Mouse (Mus musculus) mature B cell (primary cell): ENCODE measurements around the gene Psd4.

Experiments
- in situ Hi-C: fragments of 300-500 bp; cut with MboI; formaldehyde crosslinking; loops from 2 replicates; pipeline ENCODE4 v1.14.3; 2019

Psd4 gene

DNA sequence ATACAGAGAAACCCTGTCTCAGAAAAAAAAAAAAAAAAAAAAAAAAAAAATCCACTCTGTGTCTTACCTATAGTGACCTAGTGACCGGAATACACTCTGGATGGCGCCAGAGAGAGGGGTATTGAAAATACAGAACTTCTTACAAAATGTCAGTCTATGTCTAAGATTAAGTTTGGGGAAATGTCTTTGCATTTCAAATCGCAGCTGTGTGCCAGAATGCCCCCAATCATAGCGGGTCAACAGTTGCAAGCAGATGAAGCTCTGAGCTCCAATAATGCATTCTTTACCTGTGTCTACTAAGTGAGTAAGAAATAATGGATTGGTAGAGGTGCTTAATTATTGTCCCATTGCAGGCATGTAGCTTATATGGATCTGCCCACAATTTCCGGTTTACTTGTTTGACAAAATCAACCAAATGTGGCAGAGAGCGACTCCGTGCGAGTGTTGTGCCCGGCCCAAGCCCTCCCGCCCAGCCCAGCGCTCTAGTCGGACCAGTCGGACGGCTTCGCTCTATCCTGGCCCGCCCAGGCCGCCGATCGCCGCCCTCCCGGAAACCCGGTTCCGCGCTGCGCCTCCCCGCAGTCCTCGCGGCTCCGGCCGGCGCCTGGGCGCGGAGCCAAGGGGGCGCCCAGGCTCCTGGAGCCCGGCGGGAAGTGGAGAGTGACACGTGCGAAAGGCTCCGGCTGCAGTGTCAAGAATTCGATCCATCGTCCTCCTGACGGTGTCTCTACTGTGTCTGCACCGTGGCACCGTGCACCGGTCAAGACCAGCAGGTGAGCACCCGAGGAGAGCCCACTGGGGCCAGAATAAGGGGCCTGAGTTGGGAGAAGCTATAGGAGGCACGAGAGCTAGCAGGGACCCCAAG, at the start of gene Psd4:
Psd4 (plus strand) TSS at position 551 of the 865 bp plus-strand sequence.
- in situ Hi-C loops = no loop called here

DNA sequence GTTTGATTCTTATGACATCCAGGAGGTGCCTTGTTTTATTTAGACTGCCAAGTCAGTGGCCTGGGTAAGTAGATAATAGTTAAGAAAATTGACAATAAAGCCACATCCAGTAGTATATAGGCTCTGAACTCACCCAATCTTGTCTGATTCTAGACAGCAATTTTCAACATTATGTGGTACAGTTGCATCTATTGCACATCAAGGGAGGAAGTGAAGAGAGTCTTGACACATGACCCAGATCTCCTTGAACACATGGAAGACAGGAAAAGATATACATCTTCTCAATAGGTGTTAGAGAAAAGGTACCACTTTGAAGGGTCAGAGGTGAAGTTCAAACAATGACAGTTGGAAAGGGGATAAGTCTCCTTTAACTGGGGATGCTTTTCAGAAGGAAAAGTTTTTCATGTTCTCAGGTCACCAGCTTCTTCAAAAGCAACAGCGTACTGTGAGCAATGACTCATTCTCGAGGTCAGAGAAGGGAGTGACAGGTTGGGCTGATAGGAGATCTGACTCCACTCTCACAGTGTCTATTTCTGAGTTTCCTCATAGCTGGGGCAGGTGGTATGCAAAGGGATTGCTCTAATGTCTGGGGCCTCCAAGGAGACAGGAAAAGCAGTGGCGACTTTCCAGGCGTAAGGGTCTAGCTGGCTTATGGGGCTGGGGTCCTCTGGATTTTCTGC, 49.3 kb upstream of the Psd4 start:
- in situ Hi-C loops = no loop called here

DNA sequence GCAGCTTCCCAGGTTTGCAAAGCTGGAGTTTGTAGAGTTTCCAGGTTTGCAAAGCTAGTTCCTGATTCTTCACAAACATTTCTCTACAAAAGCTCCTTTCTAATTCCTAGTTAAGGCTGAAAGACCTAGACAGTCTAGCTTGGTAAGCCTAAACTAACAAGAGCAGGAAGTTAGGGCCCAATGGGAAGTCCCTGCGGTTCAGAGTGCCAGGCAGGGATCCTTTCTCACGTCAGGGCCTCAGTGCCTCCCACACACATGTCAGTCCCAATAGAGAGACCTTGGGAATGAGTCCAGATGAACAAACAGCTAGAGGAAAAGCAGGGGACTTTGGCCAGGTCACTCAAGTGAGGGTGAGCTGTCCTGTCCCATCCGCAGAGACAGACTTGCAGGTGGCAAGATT, 32.0 kb upstream of the Psd4 start:
- in situ Hi-C loops = no loop called here

DNA sequence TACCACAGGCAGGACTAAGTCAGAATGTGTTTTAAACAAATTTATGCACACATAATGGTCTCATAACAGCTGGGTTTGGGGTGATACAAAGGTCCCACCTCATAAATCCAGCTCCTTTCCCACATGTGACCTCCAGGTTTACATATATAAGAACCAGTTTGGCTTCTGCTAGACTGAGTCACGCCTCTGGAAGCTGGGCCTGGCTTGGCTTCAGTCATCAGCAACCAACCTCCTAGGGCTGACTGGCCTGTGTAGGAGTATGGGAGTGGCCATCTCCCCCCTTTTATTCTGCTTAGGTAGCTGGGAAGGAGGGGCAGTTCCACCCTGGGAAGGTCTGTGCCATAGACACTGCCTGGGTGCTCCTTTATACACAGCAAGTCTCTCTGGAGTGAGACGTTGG, 30.8 kb upstream of the Psd4 start, which contains the start of gene Il1rn:
Il1rn (plus strand) TSS at position 309 of the 400 bp plus-strand sequence.
- in situ Hi-C loops = no loop called here

DNA sequence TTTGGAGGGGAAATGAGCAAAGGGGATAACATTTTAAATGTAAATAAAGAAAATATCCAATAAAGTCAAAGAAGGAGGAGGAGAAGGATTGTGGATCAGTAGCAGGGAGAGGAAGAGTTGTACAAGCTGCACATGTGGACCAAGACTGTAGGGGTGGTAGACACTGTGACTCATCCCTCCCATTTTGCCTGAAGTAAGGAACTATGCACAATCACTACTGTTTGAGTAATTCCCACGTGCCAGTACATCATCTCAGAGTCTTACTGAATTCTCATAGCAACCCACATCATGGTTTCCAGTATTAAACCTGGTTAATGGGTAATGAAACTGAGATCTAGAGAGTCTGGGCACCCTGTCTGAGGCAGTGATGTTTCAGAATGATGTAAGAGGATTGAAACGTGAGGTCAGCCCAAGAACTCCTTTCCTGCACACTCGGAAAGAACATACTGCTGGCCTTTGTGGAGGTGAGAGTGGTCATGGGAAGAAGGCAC, 25.9 kb upstream of the Psd4 start:
- in situ Hi-C loops = no loop called here

DNA sequence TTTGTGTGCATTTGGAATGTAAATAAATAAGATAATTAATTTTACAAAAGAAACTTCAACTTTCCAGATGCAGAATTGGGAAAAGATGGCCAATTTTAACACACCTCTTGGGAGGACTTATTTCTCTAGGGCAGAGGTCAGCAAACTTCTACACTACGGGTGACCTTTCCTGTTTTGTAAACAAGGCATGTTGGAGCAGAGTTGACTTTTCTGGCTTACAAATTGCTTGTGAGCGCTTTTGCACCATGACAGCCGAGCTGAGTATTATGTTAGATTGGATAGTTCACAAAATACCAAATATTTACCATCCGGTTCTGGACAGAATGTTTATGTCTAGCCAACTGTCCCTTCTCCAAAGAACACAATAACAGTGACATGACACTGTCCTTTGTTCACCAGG, 22.8 kb upstream of the Psd4 start:
- in situ Hi-C loops = no loop called here

DNA sequence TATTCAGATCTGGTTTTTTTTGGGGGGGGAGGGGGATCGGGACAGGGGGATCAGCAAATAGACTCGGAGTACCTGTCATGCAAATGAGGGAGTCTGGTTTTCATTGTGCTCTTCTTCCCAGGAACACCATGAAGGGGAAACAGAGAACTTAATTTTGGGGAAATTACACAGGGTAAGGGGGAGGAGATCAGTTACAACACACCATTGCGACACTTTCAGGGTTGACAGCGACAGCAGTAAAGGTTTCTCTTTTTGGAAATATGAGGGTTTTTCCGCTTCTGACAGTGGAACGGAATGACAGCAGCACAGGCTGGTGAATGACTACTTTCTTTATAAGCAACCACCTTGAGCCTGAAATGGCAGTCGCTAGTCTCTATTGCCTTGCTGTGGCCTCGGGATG, 22.3 kb upstream of the Psd4 start:
- in situ Hi-C loops = no loop called here

DNA sequence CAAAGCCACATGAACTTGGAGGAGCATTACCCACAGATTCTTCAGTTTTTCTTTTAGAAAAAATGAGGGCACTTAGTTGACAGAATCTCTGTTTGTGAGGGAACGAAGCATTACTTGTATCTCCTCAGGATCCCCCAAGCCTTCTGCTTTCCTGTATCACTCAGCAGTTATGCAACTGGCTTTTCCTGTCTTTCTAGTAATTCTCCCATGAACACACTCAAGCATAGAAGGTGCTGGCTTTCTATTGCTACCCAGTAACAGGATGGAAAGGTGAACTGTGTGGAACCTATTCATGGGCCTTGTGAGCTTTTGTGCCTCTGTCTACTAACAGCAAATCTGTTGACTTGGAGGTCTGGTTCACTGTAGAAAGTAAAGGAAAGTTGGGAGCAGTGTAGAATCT, 19.5 kb upstream of the Psd4 start:
- in situ Hi-C loops = no loop called here

DNA sequence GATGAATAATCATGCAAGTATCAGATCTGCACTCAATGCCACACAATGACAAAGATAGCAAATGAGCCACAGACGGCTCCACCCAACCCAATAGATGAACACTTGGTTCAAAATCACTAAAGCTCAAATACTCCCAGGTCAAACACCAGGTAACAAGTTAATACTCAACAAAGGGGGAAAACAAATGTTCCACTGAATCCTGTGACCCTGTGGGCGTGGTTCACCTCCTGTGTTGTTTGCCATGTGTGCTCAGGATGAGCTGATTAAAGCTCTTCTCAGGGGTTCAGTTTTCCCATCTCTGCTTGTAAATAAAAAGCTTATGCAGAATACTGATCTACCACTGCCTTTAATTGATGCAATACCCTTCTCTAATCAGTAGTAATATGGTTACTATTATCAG, 16.2 kb upstream of the Psd4 start:
- in situ Hi-C loops = no loop called here

DNA sequence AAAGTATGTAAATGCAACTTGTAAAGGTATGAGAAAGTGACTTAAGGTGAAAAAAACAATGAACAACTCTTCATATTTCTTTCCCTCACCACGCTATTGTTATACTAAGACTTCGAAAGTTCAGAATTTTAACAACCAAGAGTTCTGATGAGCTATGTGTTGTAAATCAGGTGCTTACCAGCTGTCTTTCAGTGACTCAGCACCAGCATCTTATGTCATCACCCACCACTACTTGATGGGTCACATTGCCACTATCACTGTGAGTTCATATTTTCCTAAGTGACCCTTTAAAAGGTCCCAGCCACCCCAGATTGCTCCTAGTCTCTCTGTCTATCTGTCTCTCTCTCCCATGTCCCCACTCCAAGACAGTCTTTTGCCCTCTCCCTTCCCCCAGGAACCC, 14.3 kb upstream of the Psd4 start:
- in situ Hi-C loops = no loop called here

DNA sequence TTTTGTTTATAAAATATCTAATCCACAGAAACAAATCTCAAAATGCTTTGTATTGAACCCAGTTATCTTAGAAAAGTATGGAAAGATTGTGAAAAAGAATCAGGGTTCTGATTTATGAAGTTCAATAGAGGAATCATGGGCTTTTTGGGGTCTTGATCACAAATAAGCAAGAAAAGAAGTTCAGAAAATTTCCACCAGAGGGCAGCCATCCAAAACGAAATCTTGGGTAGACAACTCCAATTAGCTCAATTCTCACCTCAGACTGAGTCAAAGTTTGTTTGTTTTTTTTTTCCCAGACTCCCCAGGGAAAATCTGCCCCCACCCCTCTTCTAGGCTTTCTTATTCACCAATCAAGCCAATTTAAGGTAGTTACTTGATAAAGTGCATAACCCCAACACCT, 9.7 kb upstream of the Psd4 start:
- in situ Hi-C loops = no loop called here

DNA sequence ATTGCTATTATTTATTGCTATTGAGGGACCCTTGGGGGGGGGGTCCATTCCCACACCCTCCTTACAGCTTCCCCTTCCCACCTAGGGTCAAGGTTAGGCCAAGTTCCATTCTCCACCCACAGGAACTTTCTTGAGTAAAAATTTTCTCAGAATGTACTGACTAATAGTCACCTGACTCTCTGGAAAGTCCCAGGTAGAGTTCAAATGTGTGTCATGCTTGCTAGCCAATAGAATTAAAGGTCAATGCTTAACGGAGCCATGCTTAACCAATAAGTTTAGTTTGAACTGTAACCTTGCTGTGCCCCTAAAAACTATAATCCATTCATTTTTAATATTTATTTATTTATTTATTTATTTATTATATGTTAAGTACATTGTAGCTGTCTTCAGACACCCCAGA, 8.0 kb upstream of the Psd4 start:
- in situ Hi-C loops = no loop called here

DNA sequence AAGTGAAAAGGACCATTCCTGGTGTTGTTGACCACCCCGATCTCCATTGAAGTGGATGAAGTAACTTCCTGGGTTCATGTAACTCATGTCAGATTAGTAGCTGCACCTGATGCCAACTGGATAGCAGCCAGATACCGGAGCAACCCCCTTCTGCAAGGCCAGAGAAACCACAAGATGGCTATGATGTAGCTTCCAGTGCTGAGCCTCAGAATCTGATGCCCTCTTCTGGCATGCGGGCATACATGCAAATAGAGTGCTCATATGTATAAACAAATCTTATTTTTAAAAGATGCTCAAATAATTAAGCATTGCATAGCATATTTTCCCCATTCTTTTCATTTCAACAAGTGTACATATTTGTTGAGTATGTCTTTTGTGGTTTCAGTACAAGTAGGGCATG, 3.6 kb upstream of the Psd4 start:
- in situ Hi-C loops = no loop called here

DNA sequence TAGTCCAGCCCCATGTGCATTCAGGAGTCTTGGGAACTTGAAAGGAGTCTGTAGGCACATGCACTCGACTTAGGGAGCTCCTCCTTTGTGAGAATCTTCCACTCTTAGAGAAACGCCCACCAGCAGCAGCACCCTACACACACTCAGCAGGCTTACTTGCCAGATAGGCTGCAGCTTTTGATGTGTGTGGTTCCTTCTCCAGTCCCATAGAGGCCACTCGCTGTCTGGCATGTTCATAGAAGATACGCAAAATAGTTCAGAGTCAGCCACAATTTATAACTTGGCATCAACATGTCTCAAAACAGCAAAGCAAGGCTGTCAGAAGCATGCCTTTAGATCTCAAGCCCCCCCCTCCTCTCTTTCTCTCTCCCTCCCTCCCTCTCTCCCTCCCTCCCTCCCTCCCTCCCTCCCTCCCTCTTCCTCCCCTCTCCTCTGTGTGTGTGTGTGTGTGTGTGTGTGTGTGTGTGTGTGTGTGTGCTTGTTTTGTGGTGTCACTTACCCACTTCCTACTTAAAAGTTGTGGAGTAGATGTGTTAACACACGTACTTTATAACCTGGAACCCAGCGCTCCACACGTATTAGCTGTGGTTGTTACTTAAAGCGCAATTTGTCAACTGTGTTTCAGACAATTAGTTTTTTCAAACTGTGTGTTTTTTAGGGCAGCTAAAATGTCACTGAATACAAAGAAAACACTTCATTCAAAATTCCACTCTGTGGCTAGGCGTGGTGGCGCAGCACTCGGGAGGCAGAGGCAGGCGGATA, 985 bp upstream of the Psd4 start:
- in situ Hi-C loops = no loop called here

DNA sequence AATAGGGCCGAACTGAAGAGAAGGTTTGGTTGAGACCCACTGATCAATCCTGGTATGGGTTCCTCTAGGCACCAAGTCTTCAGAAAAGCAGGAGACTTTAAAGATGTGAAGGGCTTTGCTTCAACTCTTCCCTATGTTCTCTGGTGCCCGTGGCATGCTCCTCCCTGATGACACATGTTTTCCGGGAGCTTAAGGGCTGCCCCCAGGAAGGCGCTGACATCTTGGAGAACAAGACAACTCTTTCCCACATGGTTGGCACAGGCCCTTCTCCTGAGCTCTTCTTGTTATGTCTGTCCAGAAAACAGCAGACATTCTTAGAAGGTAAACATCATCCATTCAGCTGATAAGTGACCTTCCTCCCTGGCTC, 498 bp downstream of the Psd4 start:
- in situ Hi-C loops = no loop called here

DNA sequence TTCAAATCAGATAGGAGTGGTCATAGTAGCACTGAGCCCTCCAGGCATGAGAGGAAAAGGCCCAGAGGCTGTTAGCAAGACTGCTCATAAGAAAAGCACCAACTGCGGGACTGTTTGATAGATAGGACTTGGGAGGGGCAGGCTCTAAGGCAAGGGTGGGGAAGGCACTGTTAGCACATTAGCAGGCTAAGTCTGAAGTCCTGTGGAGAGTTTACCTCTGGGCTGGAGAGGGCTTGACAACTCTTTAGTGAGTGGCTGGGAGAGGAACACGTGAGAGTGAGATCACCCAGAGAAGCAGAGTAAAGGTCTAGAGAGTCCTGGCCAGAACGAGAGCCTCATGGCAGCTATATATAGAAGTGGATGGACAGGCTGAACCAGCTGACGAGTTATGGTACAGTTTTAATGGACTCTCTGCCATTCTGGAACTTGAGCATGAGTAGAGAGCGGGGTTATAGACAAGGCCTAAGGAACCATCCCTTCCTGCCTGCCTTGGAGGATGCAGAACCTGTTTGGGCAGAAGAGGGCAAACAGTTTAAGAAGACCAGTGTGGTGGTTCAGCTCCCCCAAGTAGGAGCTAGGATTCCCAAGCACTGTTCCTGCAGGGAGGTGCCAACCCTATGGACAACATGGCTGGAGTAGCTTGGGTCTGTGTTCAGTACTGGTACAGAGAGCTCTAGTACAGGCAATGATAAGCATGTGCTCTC, 11.5 kb downstream of the Psd4 start:
- in situ Hi-C loops = no loop called here

DNA sequence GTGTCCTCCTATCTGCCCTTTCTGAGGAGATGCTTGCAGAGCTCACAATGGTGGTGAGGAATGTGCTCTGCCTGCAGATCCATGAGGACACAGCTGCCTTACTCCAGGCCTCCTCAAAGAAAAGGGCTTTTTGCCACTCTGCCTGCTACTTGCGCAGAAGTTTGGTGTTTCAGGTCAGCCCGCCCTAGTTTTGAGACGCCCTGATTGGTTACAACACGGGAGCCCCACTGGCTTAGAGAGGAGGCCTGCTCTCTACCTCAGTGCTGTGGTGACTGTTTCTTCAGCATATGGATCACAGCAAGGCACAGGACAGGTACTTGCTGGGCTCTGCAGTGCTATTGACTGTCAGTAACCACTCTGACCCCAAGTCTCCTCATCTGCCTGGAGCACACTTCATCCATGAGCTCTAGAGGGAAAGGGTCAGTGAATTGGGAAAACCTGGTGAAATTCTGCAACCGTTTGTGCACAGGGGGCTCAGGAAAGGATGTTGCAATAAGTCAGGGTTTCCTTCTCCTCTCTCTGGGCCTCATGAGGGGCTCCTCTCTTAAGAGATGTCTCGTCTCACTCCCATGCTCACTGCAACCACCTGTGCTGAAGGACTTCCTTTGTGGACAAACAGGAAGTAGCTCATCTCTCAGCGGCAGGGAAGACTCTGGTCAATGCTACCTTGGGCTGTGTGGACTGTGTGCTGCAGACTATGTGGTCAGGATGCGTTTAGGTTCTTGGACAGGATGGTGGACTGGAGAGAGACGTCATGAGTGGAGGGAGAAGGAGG, 15.3 kb downstream of the Psd4 start:
- in situ Hi-C loops = no loop called here

DNA sequence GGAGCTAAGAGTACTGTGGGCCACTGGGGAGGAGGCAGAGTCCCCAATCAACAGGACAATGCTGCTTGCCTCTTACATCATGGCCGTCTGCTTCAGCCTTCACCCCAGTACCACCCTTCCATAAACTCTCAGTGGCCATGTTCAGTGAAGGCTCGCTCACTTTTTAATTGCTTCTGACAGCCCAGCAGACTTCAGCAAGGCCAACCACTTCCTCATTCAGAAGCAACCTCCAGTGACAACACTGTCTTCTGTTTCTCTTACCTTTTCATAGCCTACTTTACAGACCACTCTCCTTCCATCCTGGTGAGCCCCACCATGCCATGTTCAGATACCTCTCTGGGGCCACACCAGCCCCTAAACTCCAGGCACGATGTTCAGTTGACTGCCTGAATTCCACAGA, 16.3 kb downstream of the Psd4 start:
- in situ Hi-C loops = no loop called here

DNA sequence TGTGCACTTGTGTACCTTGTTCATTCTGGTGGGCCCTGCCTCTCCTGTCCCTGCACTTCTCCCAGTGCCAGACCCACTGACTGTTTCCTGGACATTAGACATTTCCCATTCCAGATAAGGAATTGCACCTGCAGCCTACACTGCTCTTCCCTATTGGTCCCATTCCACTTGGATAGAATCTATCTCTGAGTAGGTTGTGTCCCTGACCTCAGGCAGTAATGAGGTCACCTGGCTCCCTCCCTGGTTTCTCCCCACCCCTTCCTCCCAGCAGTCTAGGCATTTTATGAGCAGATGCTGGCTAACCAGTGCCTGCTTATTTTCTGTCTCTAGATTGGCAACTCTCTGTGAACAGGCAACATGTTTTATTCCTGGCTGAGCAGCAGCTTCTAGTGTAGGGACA, 17.0 kb downstream of the Psd4 start:
- in situ Hi-C loops = no loop called here

DNA sequence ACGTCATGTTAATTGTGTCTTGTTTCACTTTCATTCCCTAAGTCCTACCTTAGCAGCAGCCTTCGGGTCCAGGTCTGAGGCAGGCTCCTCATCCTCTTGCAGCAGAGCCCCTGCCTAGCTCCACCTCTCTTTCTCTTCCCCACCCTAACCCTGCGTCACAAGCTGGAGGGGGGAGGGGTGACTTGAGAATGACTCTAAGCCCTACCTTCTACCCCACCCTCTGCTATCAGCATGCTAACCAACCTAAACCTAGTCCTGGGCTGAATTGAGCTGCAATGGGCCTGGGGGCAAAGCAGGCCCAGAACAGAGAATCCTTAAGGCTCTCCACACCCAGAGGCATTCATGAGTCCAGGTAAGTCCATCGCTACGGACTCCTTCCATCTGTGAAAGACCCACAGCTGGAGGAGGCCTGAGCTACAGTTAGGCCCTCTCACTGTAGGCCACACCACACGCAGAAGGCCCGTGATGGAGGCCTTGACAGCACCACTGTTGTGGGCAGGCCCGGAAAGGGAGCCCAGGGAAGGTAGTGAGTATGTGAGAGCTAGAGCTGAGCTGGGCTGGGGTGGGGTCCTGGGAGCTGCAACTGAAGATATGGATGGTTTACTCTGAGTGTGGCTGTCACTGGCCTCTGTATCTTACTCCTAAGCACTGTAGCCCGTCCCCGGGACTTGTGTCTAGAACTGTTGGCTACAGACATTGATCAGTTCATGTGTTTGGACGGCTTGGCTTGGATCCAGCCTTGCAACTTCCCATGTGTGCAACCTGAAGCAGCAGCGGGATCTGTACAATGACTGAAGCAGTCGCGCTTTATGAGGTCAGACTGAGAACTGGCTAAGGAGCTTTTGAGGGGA, 18.0 kb downstream of the Psd4 start:
- in situ Hi-C loops = no loop called here
